Mouse (Mus musculus) thymus, postnatal 25 days (tissue): ENCODE measurements around the gene Plekhm3.

Source experiments
- DNase-seq: peaks from one replicate; pipeline ENCODE4 v3.0.0; 2022

Gene Plekhm3

GRCm38 (mm10) chr1:64927437-64928274 lies 29.0 kb downstream of the Plekhm3 start:
- no peak for DNase-seq

- DNase-seq, result no peak
Measured at GRCm38 (mm10) chr1:64925594-64925993, 31.0 kb downstream of the Plekhm3 start.

- no peak for DNase-seq
Measured at GRCm38 (mm10) chr1:64924283-64924682, 32.3 kb downstream of the Plekhm3 start.

GRCm38 (mm10) chr1:64918810-64919528 lies 37.7 kb downstream of the Plekhm3 start:
- DNase-seq, result peak; percentile 8

GRCm38 (mm10) chr1:64917966-64918365 lies 38.7 kb downstream of the Plekhm3 start:
- DNase-seq, result no peak

GRCm38 (mm10) chr1:64916884-64917507 lies 39.6 kb downstream of the Plekhm3 start:
- no peak for DNase-seq

- DNase-seq, result no peak
Measured at GRCm38 (mm10) chr1:64914356-64914755, 42.3 kb downstream of the Plekhm3 start.

- DNase-seq, result no peak
Measured at GRCm38 (mm10) chr1:64907740-64908139, 48.9 kb downstream of the Plekhm3 start.

GRCm38 (mm10) chr1:64906226-64906625 lies 50.4 kb downstream of the Plekhm3 start:
- no peak for DNase-seq

GRCm38 (mm10) chr1:64903415-64903814 lies 53.2 kb downstream of the Plekhm3 start:
- no peak for DNase-seq

GRCm38 (mm10) chr1:64902804-64903203 lies 53.8 kb downstream of the Plekhm3 start:
- no peak for DNase-seq

- no peak for DNase-seq
Measured at GRCm38 (mm10) chr1:64899763-64900162, 56.9 kb downstream of the Plekhm3 start.

- DNase-seq, result no peak
Measured at GRCm38 (mm10) chr1:64897485-64897884, 59.1 kb downstream of the Plekhm3 start.

- DNase-seq, result no peak
Measured at GRCm38 (mm10) chr1:64893806-64894205, 62.8 kb downstream of the Plekhm3 start.

GRCm38 (mm10) chr1:64891332-64891731 lies 65.3 kb downstream of the Plekhm3 start:
- no peak for DNase-seq

GRCm38 (mm10) chr1:64887502-64888203 lies 69.0 kb downstream of the Plekhm3 start:
- DNase-seq, result no peak

GRCm38 (mm10) chr1:64886718-64887117 lies 69.9 kb downstream of the Plekhm3 start:
- DNase-seq, result no peak

GRCm38 (mm10) chr1:64885328-64885727 lies 71.3 kb downstream of the Plekhm3 start:
- DNase-seq, result no peak

- DNase-seq, result no peak
Measured at GRCm38 (mm10) chr1:64884007-64884406, 72.6 kb downstream of the Plekhm3 start.

- DNase-seq, result no peak
Measured at GRCm38 (mm10) chr1:64880613-64881012, 76.0 kb downstream of the Plekhm3 start.

GRCm38 (mm10) chr1:64878795-64879240 lies 77.8 kb downstream of the Plekhm3 start:
- DNase-seq, result no peak

- peak; percentile 40 for DNase-seq
Measured at GRCm38 (mm10) chr1:64876276-64876675, 80.3 kb downstream of the Plekhm3 start.

GRCm38 (mm10) chr1:64875712-64876111 lies 80.9 kb downstream of the Plekhm3 start:
- no peak for DNase-seq
